Mouse (Mus musculus): Measurements from ENCODE around the gene 1190005I06Rik.

Gene 1190005I06Rik

DNA sequence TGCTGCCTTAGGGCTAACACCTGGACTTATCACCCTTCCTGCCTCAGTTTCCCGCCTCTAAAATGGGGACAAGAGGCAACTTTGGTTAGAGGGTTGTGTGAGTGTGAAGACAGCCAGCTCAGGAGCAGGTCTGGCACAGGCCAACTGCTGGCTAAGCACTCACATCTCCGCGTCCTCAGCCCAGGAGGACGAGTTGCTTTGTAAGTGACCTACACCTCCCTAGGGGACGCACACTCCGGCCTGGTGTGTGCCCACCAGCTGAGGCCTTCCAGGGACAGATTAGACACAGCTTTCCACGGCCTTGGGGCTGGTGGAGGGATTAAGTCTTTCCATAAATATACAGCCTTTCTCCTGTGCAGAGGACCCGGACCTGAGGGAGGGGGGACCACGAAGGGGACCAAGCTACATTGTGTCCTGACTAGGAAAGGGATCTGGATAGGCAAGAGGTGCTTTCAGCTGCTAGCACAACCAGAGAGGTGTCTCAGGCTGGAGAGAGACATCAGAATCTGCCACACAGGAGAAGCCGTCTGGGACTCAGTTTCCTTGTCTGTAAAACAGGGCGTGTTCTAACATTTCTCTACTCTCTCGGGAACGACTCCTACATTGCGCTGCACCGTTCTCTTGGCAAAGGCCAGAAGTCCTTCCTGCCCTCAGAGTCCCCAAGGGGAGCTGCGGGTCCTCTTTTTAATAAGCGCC is 14.3 kb downstream of the 1190005I06Rik start:
- Histone ChIP-seq H3K4me3 (replicated peaks; ENCODE audit: low read length) (peak overlapping the region; percentile 82), H3K27me3 (ENCODE audit: insufficient read depth, low read length) (peaks cover 20% of the 10 kb centered on the region), H3K4me1 (replicated peaks; ENCODE audit: low read depth, low read length) (peaks cover 68% of the 10 kb centered on the region), H3K36me3 (ENCODE audit: insufficient read depth, low read length) (peaks cover 15% of the 10 kb centered on the region; the same call in 1 of the 2 replicates), H3K9me3 (ENCODE audit: low read length) (no peaks in the 10 kb centered on the region)
- no peak for TF ChIP-seq POU5F1 (IDR thresholded peaks at IDR 0.05; ENCODE audit: borderline replicate concordance, low read length)
- TF ChIP-seq NANOG (IDR thresholded peaks at IDR 0.05; ENCODE audit: borderline replicate concordance, low read length): no peak
- TF ChIP-seq CTCF (conservative IDR thresholded peaks at IDR 0.05; ENCODE audit: low read length): no peak

DNA sequence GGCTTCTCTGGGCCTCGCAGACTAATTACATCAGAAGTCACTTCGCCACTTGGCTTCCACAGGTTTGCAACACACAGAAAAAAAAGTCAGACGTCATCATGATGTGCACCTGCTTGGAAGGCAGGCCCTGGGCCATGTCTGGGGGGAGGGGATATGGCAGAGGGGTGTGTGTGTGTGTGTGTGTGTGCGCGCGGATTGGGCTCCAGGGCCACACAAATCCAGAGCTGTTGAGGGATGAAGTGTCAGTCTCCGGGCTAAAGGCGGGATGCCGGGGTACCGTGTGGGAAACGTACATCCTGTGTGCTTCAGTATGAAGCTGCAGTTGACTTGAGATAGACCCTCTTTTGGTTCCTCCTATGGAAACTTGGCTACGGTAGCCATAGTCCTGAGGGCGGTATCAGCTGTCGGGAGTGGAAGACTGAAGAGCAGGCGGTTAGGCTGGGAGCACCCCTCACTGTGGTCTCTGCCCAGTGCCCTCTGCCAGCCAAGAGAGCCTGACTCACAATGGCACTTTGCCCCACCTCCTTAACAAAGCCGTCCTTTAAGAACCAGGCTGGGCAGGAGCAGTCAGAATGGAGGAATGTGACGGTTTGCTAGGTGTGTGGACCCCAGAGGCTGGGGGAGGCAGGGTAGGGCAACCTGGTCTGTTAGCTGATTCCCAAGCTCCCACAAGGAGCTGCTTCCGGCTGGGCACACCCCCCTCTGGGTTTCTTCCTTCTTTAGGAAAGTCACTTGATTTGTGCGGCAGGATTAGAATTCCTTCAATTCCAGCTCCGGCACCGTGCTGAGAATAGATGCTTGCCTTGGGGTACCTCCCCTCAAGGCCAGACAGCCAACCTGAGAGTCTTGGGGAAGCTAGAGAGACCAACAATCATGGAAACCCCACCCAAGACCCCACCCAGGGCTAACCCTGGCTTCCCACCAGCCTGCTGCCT is 15.7 kb downstream of the 1190005I06Rik start:
- peak overlapping the region; percentile 82 for H3K4me3 ChIP-seq (replicated peaks; ENCODE audit: low read length)
- TF ChIP-seq POU5F1 (IDR thresholded peaks at IDR 0.05; ENCODE audit: borderline replicate concordance, low read length) (no peak), NANOG (IDR thresholded peaks at IDR 0.05; ENCODE audit: borderline replicate concordance, low read length) (no peak), CTCF (conservative IDR thresholded peaks at IDR 0.05; ENCODE audit: low read length) (no peak)
- H3K9me3 ChIP-seq (ENCODE audit: low read length): no peaks in the 10 kb centered on the region
- peaks cover 15% of the 10 kb centered on the region; the same call in 1 of the 2 replicates for H3K36me3 ChIP-seq (ENCODE audit: insufficient read depth, low read length)
- peaks cover 9% of the 10 kb centered on the region for H3K27me3 ChIP-seq (ENCODE audit: insufficient read depth, low read length)
- H3K4me1 ChIP-seq (replicated peaks; ENCODE audit: low read depth, low read length): peaks cover 81% of the 10 kb centered on the region

DNA sequence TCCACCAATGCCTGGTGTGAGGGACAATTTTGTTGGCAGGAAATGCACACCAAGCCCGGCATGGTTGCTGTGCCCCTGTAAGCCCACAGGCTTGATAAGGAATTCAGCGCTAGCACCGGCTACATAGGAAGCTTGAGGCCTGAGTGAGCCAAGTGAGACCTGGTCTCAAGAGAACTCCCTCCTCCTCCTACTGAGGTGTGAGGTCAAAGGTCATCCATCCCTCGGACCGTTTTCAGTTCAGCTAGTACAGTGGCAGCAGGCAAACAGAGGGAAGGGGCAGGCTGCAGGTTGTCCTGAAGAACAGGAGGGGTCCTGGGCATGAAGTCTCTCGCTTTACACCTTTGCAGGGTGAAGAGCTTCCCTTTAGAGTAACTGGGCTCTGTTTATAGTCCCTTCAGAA is 16.6 kb downstream of the 1190005I06Rik start:
- no peak for TF ChIP-seq CTCF (conservative IDR thresholded peaks at IDR 0.05; ENCODE audit: low read length)
- no peak for TF ChIP-seq NANOG (IDR thresholded peaks at IDR 0.05; ENCODE audit: borderline replicate concordance, low read length)
- TF ChIP-seq POU5F1 (IDR thresholded peaks at IDR 0.05; ENCODE audit: borderline replicate concordance, low read length): no peak
- peak overlapping the region; percentile 61 for H3K4me3 ChIP-seq (replicated peaks; ENCODE audit: low read length)

DNA sequence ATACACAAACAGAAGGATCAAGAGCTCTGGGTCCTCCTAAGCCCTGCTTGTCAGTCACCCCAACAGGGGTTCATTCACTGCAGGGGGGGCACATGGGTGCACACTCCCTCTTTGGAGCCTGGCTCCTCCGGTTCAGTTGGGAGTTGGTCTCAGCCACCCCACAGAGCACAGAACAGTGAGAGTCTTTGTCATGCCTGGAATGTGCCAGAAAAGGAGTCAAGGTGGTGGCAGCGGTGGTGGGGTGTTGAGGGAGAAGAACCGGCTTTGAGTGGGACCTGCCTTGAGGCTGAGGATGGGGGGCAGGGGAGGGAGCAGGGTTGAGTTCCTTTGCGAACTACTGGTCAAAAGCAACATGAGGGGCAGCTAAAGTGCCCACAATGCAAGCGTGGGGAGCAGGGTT is 17.4 kb downstream of the 1190005I06Rik start:
- Histone ChIP-seq H3K4me3 (replicated peaks; ENCODE audit: low read length) (peak overlapping the region; percentile 41), H3K27me3 (ENCODE audit: insufficient read depth, low read length) (no peaks in the 10 kb centered on the region; the same call in 1 of the 2 replicates), H3K4me1 (replicated peaks; ENCODE audit: low read depth, low read length) (peaks cover 84% of the 10 kb centered on the region), H3K36me3 (ENCODE audit: insufficient read depth, low read length) (peaks cover 15% of the 10 kb centered on the region; the same call in 1 of the 2 replicates), H3K9me3 (ENCODE audit: low read length) (no peaks in the 10 kb centered on the region)
- no peak for TF ChIP-seq CTCF (conservative IDR thresholded peaks at IDR 0.05; ENCODE audit: low read length)
- TF ChIP-seq POU5F1 (IDR thresholded peaks at IDR 0.05; ENCODE audit: borderline replicate concordance, low read length): no peak
- TF ChIP-seq NANOG (IDR thresholded peaks at IDR 0.05; ENCODE audit: borderline replicate concordance, low read length): no peak

More for the DNA sequence above, 16.6 kb downstream of the 1190005I06Rik start:
- Histone ChIP-seq H3K36me3 (ENCODE audit: insufficient read depth, low read length) (peaks cover 15% of the 10 kb centered on the region; the same call in 1 of the 2 replicates), H3K4me1 (replicated peaks; ENCODE audit: low read depth, low read length) (peaks cover 86% of the 10 kb centered on the region), H3K9me3 (ENCODE audit: low read length) (no peaks in the 10 kb centered on the region), H3K27me3 (ENCODE audit: insufficient read depth, low read length) (peaks cover under 1% of the 10 kb centered on the region; the same call in 1 of the 2 replicates)

DNA sequence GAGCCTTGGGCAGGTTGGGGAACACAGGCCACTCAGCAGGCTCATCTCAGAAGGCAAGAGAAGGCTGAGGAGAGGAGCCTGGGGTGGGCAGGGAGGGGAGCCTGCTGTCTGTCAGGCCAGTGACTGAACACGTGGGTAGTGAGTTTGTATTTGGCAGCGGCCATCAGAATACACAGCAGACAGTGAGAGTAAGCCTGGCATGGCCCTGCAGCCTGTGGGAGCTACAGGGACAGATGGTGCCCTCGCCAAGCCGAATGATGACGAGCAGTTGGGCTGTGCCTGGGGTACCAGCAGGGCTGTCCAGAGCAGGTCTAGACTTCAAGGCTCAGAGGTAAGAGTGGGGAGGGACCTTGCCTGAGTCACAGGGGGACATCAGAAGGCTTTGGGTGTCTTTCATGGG is 20.1 kb downstream of the 1190005I06Rik start:
- Histone ChIP-seq H3K9me3 (ENCODE audit: low read length) (no peaks in the 10 kb centered on the region), H3K27me3 (ENCODE audit: insufficient read depth, low read length) (no peaks in the 10 kb centered on the region), H3K4me3 (replicated peaks; ENCODE audit: low read length) (no peak overlapping the region; the same call in 1 of the 2 replicates), H3K4me1 (replicated peaks; ENCODE audit: low read depth, low read length) (peaks cover 85% of the 10 kb centered on the region), H3K36me3 (ENCODE audit: insufficient read depth, low read length) (peaks cover 25% of the 10 kb centered on the region; the same call in 1 of the 2 replicates)
- no peak for TF ChIP-seq NANOG (IDR thresholded peaks at IDR 0.05; ENCODE audit: borderline replicate concordance, low read length)
- TF ChIP-seq POU5F1 (IDR thresholded peaks at IDR 0.05; ENCODE audit: borderline replicate concordance, low read length): no peak
- TF ChIP-seq CTCF (conservative IDR thresholded peaks at IDR 0.05; ENCODE audit: low read length): no peak

DNA sequence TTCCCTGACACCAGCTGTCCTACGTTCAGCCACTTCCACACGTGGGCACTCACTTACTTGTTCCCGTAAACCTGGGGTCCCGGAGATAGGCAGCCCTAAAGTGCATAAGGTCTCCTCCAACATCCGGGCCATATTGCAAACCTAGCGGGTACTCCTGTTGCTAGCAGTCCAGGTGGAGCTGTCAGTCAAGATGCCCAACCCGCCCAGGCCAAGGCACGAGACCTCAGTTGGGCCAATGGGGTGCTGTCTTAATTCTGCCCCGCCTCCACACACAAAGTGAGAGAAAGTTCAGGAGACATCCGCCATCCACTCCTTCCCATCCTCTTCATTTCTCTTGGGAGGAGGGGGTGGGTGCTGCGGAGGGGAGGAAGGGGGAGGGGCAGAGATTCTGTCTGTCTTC is 21.0 kb downstream of the 1190005I06Rik start:
- H3K27me3 ChIP-seq (ENCODE audit: insufficient read depth, low read length): no peaks in the 10 kb centered on the region
- TF ChIP-seq CTCF (conservative IDR thresholded peaks at IDR 0.05; ENCODE audit: low read length): no peak
- TF ChIP-seq POU5F1 (IDR thresholded peaks at IDR 0.05; ENCODE audit: borderline replicate concordance, low read length): no peak
- no peak for TF ChIP-seq NANOG (IDR thresholded peaks at IDR 0.05; ENCODE audit: borderline replicate concordance, low read length)
- peak overlapping the region; percentile 55 for H3K4me3 ChIP-seq (replicated peaks; ENCODE audit: low read length)

DNA sequence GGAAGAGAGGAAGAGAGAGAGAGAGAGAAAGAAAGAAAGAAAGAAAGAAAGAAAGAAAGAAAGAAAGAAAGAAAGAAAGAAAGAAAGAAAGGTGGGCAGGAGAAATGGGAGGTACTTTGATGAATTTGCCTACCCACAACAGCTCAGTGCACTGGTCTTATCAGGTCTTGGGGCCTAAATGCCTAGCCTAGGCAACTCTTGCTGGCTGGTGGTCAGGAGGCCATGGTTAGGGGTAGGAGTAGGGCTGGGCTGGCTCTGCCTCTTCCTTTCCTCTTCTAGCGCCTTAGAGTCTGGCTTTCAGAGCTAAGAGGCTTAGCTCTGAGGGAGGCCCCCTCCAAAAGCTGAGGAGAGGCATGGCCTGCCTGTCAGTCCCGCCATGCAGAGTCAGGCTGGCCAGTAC is 23.8 kb downstream of the 1190005I06Rik start:
- Histone ChIP-seq H3K4me3 (replicated peaks; ENCODE audit: low read length) (no peak overlapping the region), H3K9me3 (ENCODE audit: low read length) (no peaks in the 10 kb centered on the region), H3K4me1 (replicated peaks; ENCODE audit: low read depth, low read length) (peaks cover 82% of the 10 kb centered on the region), H3K27me3 (ENCODE audit: insufficient read depth, low read length) (no peaks in the 10 kb centered on the region), H3K36me3 (ENCODE audit: insufficient read depth, low read length) (peaks cover 13% of the 10 kb centered on the region; the same call in 1 of the 2 replicates)
- TF ChIP-seq NANOG (IDR thresholded peaks at IDR 0.05; ENCODE audit: borderline replicate concordance, low read length) (no peak), CTCF (conservative IDR thresholded peaks at IDR 0.05; ENCODE audit: low read length) (no peak), POU5F1 (IDR thresholded peaks at IDR 0.05; ENCODE audit: borderline replicate concordance, low read length) (no peak)

More for the DNA sequence above, 21.0 kb downstream of the 1190005I06Rik start:
- H3K9me3 ChIP-seq (ENCODE audit: low read length): no peaks in the 10 kb centered on the region
- H3K4me1 ChIP-seq (replicated peaks; ENCODE audit: low read depth, low read length): peaks cover 85% of the 10 kb centered on the region
- H3K36me3 ChIP-seq (ENCODE audit: insufficient read depth, low read length): peaks cover 25% of the 10 kb centered on the region; the same call in 1 of the 2 replicates

DNA sequence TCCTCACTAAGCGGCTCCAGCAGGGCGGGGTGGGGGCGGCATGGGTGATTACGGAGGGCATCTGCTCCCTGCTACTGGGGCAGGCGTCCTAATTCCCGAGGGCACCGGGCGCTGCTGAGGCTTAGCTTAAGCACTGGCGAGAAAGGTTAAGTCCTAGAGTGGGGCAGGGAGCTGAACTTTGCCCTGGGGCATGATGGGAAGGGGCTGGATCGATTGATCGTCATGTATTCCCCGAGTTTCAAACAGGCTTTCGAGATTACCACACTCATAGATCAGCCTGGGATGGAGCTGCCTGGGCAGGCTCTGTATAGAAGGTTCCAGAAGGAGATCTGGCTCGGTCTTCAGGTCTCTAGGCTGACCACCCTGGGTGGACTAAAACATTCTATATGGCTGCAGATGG is 25.3 kb downstream of the 1190005I06Rik start:
- peaks cover 85% of the 10 kb centered on the region for H3K4me1 ChIP-seq (replicated peaks; ENCODE audit: low read depth, low read length)
- H3K36me3 ChIP-seq (ENCODE audit: insufficient read depth, low read length): peaks cover 13% of the 10 kb centered on the region; the same call in 1 of the 2 replicates
- no peaks in the 10 kb centered on the region for H3K9me3 ChIP-seq (ENCODE audit: low read length)
- H3K4me3 ChIP-seq (replicated peaks; ENCODE audit: low read length): peak overlapping the region; percentile 56
- TF ChIP-seq NANOG (IDR thresholded peaks at IDR 0.05; ENCODE audit: borderline replicate concordance, low read length) (no peak), POU5F1 (IDR thresholded peaks at IDR 0.05; ENCODE audit: borderline replicate concordance, low read length) (no peak)
- H3K27me3 ChIP-seq (ENCODE audit: insufficient read depth, low read length): no peaks in the 10 kb centered on the region

All from E14TG2a.4 (cell line).